Mouse (Mus musculus) retina, adult 2 months (tissue): Measurements from ENCODE around the gene Mmrn2.
"Not testable (repeated sequence)": the region's sequence is repeated elsewhere in the genome, so short reads cannot be mapped to it uniquely, and the experiment has no call there.

ENCODE experiments used
- DNase-seq: peaks from one replicate; pipeline ENCODE4 v3.0.0-alpha.2; 2012; ENCODE audit warnings: low read depth, low spot score

The Mmrn2 gene

DNA sequence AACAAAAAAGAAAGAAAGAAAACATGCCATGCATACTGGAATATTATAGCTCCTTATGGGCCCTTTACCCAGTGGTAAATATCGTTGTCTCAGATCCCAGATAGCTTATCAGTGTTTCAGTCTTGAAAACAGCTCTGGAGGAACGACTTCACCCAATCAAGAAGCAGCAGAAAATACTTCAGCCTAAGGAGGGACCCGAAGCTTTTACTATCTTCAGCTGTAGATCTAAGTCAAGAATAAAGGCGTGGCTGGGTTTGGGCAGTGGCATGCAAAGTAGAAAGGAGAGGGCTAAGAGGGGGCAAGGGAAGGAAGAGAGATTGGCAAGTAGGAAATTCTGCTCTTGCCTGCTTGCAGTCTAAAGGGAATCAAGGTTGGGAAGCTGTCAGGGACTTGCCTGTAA is 13.1 kb upstream of the Mmrn2 start:
- DNase-seq, result no peak

- peak; percentile 16 for DNase-seq
Measured at GRCm38 (mm10) chr14:34362726-34363445, 12.4 kb upstream of the Mmrn2 start.

DNA sequence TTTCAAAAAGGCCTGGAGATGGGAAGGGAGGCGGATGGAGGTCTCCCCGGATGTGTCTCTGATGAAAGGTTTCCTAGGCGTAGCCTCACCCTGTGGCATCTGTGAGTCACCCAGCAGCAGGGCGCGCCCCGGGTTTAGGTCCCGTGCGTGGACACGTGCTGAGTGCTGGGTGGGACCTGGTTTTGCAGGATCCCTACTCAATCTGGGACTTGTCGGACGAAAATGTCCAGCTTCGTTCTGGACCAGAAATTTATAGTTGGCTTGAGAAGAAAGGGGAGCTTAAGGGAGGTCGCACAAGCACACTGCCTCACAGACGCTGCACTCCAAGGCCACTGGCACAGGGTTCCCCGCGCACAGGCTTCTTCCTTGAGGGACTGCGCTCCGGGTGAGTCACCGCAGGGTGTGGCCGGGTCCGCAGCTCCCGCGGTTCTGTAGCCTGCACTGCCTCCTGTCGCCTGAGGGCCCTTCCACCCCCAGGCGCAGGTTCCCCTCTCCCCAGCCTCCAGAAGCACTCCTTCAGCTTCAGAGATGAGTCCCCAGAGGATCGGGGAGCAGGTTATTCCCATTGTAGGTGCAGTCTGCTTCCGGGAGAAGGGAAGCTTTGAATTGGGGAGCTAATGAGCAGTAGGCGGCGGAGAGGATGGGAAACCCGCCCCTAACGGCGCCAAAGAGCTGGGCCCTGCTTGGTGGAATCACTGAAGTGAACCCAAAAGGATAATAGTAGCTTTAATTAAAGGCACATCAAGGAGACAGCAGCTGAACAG is 11.6 kb upstream of the Mmrn2 start:
- DNase-seq, result peak; percentile 9

GRCm38 (mm10) chr14:34364254-34365146 is 10.8 kb upstream of the Mmrn2 start:
- not testable (repeated sequence) for DNase-seq

DNA sequence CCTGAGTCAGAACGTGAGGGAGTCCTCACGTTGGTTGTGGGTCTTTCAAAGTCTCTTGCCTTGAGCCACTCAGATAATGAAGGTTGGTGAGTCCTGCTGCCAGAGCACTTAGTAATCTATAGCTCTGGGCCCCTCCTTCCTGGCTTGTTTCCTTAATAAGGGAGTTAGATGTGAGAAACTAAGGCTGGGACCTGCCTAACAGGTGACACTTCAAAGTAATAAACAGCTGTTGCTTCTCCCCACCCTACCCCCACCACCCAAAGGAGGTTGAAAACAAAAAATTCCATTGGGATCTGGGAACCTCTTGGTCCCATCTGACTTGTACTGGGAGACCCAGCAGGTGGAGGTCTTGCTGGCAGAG is 10.1 kb upstream of the Mmrn2 start:
- DNase-seq, result no peak

GRCm38 (mm10) chr14:34370203-34370602 is 5.1 kb upstream of the Mmrn2 start:
- DNase-seq, result no peak

GRCm38 (mm10) chr14:34370921-34371320 is 4.3 kb upstream of the Mmrn2 start:
- DNase-seq, result no peak

DNA sequence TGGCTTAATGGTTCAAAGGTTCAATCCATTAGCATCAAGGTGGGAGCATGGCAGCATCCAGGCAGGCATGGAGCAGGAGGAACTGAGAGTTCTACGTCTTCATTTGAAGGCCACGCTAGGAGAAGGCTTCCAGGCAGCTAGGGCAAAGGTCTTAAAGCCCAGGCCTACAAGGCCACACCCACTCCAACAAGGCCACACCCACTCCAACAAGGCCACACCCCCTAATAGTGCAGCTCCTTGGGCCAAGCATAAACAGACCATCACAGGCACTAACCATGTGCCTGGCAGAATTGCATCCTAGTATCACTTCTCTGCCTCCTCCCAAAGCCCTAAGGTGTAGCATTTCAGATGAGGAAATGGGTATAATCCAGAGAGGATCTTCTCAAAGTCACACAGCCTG is 3.5 kb upstream of the Mmrn2 start:
- DNase-seq, result no peak

GRCm38 (mm10) chr14:34372646-34373045 is 2.6 kb upstream of the Mmrn2 start:
- DNase-seq, result no peak

DNA sequence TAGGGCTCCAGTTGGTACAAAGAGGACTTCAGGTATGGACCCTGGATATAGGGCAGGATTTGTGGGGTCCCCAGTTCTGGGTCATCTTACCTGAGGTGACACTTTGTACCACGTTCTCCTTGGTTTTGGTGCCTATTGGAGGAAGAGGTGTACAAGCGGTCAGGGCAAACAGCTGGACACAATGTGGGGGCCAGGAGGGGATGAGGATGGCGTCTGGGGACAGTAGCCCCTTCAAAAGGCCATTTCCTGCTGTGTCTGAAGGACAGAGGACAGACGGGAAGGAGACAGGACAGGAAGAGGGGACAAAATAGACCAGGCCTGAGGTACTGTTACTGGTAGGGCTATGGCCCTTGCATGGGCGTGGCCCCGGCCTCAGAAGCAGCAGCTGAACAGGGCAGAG is 1.7 kb upstream of the Mmrn2 start:
- no peak for DNase-seq

DNA sequence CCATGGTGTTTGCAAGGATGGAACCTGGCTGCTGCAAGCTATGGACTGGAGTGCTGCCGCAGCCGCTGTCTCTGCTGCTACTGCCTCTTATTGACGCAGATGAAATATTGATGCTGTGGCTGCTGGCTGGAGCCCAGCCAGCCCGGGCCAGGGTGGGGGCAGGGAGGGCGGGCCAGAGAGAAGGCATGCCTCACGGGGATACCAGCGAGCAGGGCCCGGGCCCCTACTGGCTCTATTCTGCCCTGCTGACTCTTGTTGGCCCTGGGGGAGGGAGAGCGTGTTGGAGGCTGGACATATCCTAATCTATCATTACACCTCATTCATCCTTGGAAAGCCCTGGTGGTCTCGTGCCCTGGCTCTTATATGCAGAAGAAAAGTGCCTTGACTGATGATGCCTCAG is 688 bp upstream of the Mmrn2 start, which contains the start of gene Sncg:
Gene Sncg, minus strand, starts transcription at position 213 of the 400 bp plus-strand sequence.
- DNase-seq, result no peak

- DNase-seq, result no peak
Measured at GRCm38 (mm10) chr14:34375941-34376340, 676 bp downstream of the Mmrn2 start.

GRCm38 (mm10) chr14:34377121-34377520 is 1.9 kb downstream of the Mmrn2 start:
- no peak for DNase-seq

DNA sequence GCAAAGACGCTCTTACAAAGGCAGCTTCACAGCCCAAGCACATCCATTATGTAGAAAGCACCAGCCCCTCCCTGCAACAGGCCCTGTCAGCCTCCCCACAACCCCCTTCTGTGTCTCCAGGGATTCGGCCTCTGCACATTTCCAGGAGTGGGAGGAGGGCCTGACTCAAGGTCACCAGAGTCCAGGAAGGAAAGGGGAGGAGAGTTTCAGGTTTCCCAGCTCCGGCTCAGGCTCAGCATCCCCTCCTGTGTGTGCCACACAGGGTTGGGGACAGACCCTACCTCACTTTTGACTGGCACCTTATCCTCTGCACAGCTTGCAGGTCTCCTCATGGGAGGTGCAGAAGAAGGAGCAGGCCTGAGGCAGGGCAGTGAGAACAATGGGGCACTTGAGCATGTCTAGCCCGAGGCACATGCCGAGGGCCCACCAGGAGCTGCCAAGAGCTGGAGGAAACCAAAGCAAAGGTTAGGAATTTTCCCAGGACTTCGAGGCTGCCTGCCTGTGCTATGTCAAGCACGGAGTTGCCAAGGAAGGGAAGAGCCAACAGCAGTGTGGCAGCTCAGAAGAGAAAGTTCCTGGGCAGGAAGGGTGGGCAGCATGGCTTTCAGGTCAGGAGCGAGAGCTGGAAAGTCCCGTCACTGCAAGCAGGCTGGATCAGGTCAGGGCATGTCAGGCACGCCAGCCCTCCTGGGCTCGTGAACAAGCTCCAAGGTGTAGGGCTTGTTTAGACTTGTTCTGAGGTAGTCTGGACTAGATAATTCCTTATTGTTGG is 3.5 kb downstream of the Mmrn2 start:
- no peak for DNase-seq

DNA sequence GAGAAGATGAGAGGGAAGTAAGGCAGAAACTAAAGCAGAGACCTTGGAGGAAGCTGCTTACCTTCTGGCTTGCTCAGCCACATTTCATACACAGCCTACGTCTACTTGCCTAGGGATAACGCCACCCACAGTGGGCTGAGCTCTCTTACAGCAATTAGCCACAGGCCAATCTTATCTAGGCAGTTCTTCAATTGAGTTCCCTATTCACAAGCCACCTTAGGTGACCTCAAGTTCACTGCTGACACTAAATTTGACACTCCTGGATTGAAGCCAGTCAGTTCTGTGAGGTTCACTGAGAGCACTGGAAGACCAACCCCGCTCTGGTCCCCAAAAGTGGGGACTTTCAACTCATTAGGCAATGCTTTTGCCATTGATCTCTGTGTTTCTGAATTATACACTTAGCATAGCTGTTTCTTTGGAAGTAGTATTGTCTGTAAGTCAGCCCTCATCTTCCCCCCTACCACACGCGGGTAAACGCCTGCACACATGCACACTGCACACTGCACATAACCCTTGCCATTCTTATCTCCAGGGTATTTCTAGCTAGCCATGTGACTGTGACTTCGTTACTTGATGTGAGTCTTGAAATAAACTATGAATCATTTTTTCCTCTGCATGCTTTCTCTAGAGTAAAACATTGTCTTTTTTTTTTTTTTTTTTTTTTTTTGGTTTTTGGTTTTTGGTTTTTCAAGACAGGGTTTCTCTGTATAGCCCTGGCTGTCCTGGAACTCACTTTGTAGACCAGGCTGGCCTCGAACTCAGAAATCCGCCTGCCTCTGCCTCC is 7.8 kb downstream of the Mmrn2 start:
- no peak for DNase-seq

- DNase-seq, result no peak
Measured at GRCm38 (mm10) chr14:34393295-34393694, 18.0 kb downstream of the Mmrn2 start.

DNA sequence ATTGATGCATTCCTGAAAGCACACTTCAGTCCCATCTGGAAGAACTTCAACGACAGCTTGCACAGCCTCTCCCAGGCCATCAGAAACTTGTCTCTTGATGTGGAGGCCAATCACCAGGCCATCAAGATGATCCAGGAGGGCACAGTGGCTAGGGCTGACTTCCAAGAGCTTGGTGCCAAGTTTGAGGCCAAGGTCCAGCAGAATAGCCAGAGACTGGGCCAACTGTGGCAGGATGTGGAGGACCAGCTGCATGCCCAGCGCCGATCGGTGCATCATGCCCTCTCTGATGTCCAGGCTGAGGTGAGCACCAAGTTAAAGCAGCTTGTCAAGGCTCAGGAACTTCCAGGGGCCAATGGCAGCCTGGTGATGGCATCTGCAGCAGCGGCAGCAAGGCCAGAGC is 22.6 kb downstream of the Mmrn2 start:
- no peak for DNase-seq

DNA sequence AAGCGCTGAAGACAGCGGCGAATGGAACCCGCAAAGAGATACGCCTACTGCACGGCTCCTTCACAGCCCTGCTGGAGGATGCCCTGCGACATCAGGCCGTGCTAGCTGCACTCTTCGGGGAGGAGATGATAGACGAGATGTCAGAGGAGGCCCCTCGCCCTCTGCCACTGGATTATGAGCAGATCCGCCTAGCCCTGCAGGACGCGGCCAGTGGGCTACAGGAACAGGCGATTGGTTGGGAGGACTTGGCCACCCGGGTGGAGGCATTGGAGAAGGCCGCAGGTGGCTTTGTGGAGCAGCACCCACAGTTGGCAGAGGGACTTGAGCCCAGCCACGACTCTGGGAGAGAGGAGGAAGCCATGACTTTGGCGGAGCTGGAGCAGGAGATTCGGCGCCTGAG is 23.6 kb downstream of the Mmrn2 start:
- DNase-seq, result no peak

GRCm38 (mm10) chr14:34399301-34399700 is 24.0 kb downstream of the Mmrn2 start:
- DNase-seq, result no peak

GRCm38 (mm10) chr14:34400021-34400420 is 24.8 kb downstream of the Mmrn2 start:
- no peak for DNase-seq

DNA sequence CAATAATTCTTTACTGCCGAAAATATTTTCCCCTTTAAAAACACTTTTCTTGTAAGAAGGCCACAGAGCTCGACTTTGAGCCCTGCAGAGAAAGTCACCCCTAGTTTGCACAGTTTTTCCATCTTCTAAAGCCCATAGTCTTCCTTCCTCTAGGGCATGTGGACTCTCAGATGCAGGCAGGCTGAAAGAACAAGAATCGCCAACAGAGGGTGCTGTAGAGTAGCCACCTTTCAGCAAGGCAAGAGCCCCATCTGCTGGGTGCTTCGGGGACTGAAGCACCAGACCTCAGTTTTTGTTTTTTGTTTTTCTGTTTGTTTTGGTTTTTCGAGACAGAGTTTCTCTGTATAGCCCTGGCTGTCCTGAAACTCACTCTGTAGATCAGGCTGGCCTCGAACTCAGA is 25.9 kb downstream of the Mmrn2 start:
- peak; percentile 70 for DNase-seq
